Mouse (Mus musculus) forebrain, embryonic 13.5 days (tissue): ENCODE measurements at regions not wholly inside any gene's neighbourhood (a gene's known extent, or its start where the extent isn't known, plus 50 kb on each side); places are given as distances from the start of the nearest gene placed in this dataset.

Experiments used
- ATAC-seq: fragments of 200-750 bp; cut with Nextera tagmentation; 2 replicates; pipeline ENCODE4 v1.8.0; 2017
- H3K27ac ChIP-seq: fragments of 300-500 bp; sonication (generic); 2 replicates; pipeline ENCODE4 v1.5.1; 2015; ENCODE audit warnings: inconsistent platforms, mild to moderate bottlenecking, moderate library complexity
- H3K27me3 ChIP-seq: fragments of 300-500 bp; sonication (generic); 2 replicates; pipeline ENCODE4 v1.6.1; 2015; ENCODE audit warnings: mild to moderate bottlenecking, inconsistent platforms
- H3K36me3 ChIP-seq: fragments of 300-500 bp; sonication (generic); 2 replicates; pipeline ENCODE4 v1.6.1; 2015; ENCODE audit warnings: mild to moderate bottlenecking, inconsistent platforms; ENCODE audit not compliant: poor library complexity, severe bottlenecking
- H3K4me1 ChIP-seq: fragments of 300-500 bp; sonication (generic); 2 replicates; pipeline ENCODE4 v1.6.1; 2015; ENCODE audit warnings: inconsistent platforms
- H3K4me2 ChIP-seq: fragments of 300-500 bp; sonication (generic); 2 replicates; pipeline ENCODE4 v1.6.1; 2015; ENCODE audit warnings: inconsistent platforms, mild to moderate bottlenecking, moderate library complexity
- H3K4me3 ChIP-seq: fragments of 300-500 bp; sonication (generic); 2 replicates; pipeline ENCODE4 v1.5.1; 2015; ENCODE audit warnings: mild to moderate bottlenecking, inconsistent platforms
- H3K9ac ChIP-seq: fragments of 300-500 bp; sonication (generic); 2 replicates; pipeline ENCODE4 v1.6.1; 2015; ENCODE audit warnings: mild to moderate bottlenecking, inconsistent platforms
- H3K9me3 ChIP-seq: fragments of 300-500 bp; sonication (generic); replicated peaks from 2 replicates; pipeline ENCODE4 v1.6.1; 2016; ENCODE audit warnings: inconsistent platforms
- WGBS: fragments of 180-500 bp; shearing (Covaris S2); methylation state at CpG from one replicate; pipeline ENCODE4 v1.1.7; 2015; 5-methylcytosine and 5-hydroxymethylcytosine counted together

DNA sequence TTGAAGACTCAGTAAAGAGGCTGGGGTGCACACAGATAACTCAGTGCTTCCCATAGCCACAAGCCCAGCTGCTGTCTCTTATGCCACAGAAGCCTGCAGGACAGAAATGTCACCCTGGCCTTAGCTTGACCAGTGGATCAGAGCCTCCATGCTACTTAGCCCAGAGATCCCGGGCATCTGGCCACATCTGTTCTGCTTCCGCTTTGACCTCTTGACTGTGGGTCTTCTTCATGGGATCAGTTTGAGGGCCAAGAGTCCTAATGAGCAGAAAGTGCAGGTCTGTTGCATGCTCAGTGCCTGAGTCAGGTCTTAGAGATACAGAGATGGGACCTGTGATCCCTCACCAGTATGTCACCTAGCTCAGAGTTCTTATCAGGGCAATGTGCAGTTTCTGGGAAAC lies 85.5 kb upstream of the Twist2 start:
- 89% methylated on average over 2 of the region's 2 CpGs for WGBS

DNA sequence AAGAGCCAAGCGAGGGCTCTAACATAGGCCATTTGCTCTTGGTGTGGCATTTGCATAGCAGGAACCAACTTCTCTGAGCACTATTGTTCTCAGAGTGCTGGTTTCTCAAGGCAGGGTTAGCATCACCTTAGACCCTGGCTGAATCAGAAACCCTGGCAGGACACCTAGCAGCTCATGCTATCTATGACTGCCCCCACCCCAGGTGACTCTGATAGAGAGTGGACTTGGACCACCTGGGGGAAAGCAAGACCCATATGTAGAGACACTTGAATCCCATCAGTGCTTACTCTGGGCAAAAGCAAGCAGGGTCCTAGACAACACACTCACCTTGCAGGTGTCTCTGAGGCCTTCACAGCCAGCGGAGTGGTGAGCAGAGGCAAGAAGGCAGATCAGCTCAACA lies 84.4 kb upstream of the Twist2 start:
- Histone ChIP-seq H3K4me3 (no peak overlapping the region), H3K27ac (no peak overlapping the region), H3K36me3 (no peaks in the 10 kb centered on the region), H3K27me3 (no peaks in the 10 kb centered on the region), H3K9me3 (no peaks in the 10 kb centered on the region), H3K4me1 (no peaks in the 10 kb centered on the region), H3K9ac (no peak overlapping the region), H3K4me2 (no peak overlapping the region)
- no peak for ATAC-seq
- WGBS = 95% methylated on average over 2 of the region's 2 CpGs

More for the DNA sequence above, 85.5 kb upstream of the Twist2 start:
- H3K4me1 ChIP-seq = no peaks in the 10 kb centered on the region
- no peak overlapping the region for H3K4me2 ChIP-seq
- no peaks in the 10 kb centered on the region for H3K36me3 ChIP-seq
- H3K27me3 ChIP-seq = no peaks in the 10 kb centered on the region
- H3K9me3 ChIP-seq = no peaks in the 10 kb centered on the region
- H3K4me3 ChIP-seq = no peak overlapping the region
- no peak for ATAC-seq
- no peak overlapping the region for H3K27ac ChIP-seq
- H3K9ac ChIP-seq = no peak overlapping the region

DNA sequence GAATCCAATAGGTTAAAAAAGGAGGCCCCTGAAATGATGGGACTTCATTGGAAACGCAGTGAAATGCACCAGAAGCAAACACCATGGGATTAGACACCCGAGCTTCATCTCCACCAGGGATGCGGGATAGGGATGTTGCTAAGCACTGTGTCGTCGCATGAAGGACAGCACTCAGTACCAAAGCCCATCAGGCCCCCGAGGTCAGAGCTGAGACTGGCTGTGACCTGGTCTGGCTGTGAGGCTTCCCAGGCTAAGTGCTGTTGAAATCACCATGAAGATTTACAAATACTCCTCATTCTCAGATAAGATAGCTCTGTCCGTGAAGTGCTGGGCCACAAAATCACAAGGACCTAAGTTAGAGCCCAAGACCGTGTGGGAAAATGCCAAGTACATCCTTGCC lies 83.3 kb upstream of the Twist2 start:
- ATAC-seq = no peak
- WGBS = 81% methylated on average over 8 of the region's 8 CpGs
- H3K27me3 ChIP-seq = no peaks in the 10 kb centered on the region
- no peaks in the 10 kb centered on the region for H3K9me3 ChIP-seq
- no peaks in the 10 kb centered on the region for H3K4me1 ChIP-seq
- H3K4me3 ChIP-seq = no peak overlapping the region
- H3K27ac ChIP-seq = no peak overlapping the region
- no peaks in the 10 kb centered on the region for H3K36me3 ChIP-seq
- no peak overlapping the region for H3K4me2 ChIP-seq
- no peak overlapping the region for H3K9ac ChIP-seq

DNA sequence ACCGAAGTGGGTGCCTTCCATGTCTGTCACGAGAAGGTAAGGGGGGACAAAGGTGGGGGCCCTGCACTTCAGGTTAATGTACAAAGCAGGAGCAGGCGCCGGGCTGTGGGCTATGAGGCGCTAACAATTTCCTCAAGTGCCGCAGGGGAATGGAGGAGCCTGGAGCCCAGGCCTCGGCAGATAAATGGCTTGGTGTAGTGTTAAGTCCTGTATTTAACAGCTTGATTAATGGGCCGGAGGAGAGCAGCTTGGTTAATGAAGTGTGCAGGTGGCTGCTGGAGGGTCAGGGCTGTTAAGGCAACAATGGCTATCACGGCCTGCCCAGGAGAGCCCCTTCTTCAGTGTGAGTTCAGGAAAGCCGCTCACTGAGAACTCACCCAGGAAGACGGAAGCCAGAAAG lies 72.0 kb upstream of the Twist2 start:
- H3K4me2 ChIP-seq = no peak overlapping the region

DNA sequence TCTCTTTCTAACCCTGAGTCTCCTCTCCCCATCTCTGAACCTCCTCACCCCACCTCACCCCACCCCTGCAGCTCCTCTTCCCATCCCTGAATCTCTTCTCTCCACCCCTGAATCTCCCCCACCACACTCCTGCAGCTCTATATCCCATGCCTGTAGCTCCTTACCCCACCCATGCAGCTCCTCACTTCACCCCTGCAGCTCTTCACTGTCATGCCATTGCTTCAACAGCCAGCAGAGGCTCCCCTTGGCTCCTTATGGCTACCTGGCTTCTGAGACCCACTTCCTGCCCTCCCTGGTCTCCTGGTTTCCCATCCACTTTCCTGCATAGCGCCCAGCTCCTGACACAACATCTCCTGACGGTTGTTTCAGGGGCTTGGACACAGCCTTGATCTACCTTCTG lies 71.0 kb upstream of the Twist2 start:
- peaks cover 16% of the 10 kb centered on the region for H3K4me1 ChIP-seq
- H3K4me3 ChIP-seq = no peak overlapping the region
- H3K27ac ChIP-seq = no peak overlapping the region
- 92% methylated on average over 2 of the region's 2 CpGs for WGBS
- no peaks in the 10 kb centered on the region for H3K9me3 ChIP-seq
- peaks cover 8% of the 10 kb centered on the region; the same call in 1 of the 2 replicates for H3K27me3 ChIP-seq
- no peaks in the 10 kb centered on the region for H3K36me3 ChIP-seq
- ATAC-seq = no peak
- H3K9ac ChIP-seq = no peak overlapping the region
- H3K4me2 ChIP-seq = no peak overlapping the region

More for the DNA sequence above, 72.0 kb upstream of the Twist2 start:
- no peak overlapping the region for H3K9ac ChIP-seq
- H3K27ac ChIP-seq = no peak overlapping the region
- H3K27me3 ChIP-seq = peaks cover 8% of the 10 kb centered on the region; the same call in 1 of the 2 replicates
- ATAC-seq = no peak
- H3K4me3 ChIP-seq = no peak overlapping the region
- H3K36me3 ChIP-seq = no peaks in the 10 kb centered on the region
- H3K4me1 ChIP-seq = peaks cover 16% of the 10 kb centered on the region
- 62% methylated on average over 11 of the region's 11 CpGs for WGBS
- no peaks in the 10 kb centered on the region for H3K9me3 ChIP-seq

DNA sequence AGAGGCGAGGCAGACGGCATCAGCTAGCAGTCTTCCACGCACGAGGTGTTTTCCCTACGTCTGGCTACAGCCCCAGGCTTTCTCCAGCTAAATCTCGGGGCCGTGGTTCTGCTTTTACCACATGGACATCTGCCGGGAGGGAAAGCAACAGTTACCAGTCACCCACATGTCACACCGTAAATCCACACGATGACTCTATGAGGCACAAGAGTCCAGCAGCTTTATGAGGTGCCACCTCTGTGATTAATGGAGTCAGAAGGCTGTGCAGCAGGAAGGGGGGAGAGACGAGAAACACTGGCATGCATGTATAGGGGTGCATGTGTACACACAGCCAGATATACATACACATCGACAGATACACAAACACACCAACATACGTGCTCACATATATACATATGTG lies 69.6 kb upstream of the Twist2 start:
- 81% methylated on average over 13 of the region's 13 CpGs for WGBS
- H3K36me3 ChIP-seq = no peaks in the 10 kb centered on the region
- peaks cover 16% of the 10 kb centered on the region for H3K4me1 ChIP-seq
- H3K4me3 ChIP-seq = no peak overlapping the region
- H3K9me3 ChIP-seq = no peaks in the 10 kb centered on the region
- no peak overlapping the region for H3K27ac ChIP-seq
- H3K27me3 ChIP-seq = peaks cover 8% of the 10 kb centered on the region; the same call in 1 of the 2 replicates
- ATAC-seq = no peak
- no peak overlapping the region for H3K9ac ChIP-seq
- H3K4me2 ChIP-seq = no peak overlapping the region

DNA sequence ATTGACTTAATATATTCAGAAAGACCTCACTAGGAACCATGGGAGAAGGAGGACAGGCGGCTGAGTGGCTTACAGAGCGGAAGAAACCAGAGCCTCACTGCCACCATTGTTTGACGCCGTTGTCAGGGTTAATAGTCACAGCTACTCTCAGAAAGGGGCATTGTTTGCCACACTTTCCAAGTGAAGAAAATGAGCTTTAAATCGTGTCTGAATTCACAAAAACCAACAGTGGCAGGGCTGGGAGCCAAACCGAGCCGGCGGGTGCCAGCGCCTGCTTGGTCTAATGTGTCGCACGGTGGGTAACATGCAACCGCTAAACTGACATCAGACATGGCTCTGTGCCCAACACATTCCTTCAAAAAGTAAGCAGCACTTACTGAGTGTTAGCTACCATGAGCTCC lies 68.8 kb upstream of the Twist2 start:
- peak; percentile 88 for ATAC-seq

DNA sequence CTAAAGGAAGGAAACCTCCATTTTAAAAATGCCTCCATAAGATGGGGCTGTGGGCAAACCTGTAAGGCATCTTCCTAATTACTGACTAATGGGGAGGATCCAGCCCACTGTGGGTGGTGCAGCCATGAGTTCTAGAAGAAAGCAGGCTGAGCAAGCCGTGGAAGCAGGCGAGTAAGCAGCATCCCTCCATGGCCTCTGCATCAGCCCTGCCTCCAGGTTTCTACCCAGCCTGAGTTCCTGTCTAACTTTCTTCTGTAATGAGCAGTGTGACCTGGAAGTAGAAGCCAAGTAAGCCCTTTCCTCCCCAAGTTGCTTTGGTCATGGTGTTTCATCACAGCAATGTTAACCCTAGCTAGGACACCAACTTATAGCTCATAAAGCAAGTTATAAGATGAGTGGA lies 66.5 kb upstream of the Twist2 start:
- no peak overlapping the region for H3K4me3 ChIP-seq
- ATAC-seq = no peak
- 89% methylated on average over 2 of the region's 2 CpGs for WGBS

More for the DNA sequence above, 68.8 kb upstream of the Twist2 start:
- WGBS = 28% methylated on average over 12 of the region's 12 CpGs
- Histone ChIP-seq H3K36me3 (no peaks in the 10 kb centered on the region), H3K4me3 (no peak overlapping the region), H3K9ac (no peak overlapping the region), H3K9me3 (no peaks in the 10 kb centered on the region), H3K4me1 (peaks cover 16% of the 10 kb centered on the region), H3K27ac (no peak overlapping the region), H3K4me2 (peak overlapping the region; percentile 42), H3K27me3 (peaks cover 8% of the 10 kb centered on the region; the same call in 1 of the 2 replicates)

DNA sequence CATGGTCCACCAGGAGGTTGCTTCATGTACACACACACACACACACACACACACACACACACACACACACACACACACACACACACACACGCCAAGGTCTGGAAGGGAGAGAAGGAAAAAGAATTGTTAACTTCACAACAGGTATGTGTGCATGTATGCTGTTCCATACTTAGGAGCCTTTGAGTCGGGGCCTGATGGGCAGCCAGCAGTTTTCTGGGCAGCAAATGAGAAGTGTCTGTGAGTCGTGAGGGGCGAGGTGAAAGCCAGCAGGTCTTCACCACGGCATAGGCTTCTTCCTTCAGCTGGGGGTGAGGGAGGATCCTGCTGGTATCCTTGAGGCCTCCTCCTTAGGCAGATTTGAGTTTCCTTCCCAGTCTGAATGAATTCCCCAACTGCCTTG lies 65.8 kb upstream of the Twist2 start:
- H3K9ac ChIP-seq = no peak overlapping the region
- ATAC-seq = no peak
- no peaks in the 10 kb centered on the region for H3K36me3 ChIP-seq
- no peak overlapping the region for H3K4me3 ChIP-seq
- WGBS = 79% methylated on average over 4 of the region's 5 CpGs
- H3K4me1 ChIP-seq = peaks cover 16% of the 10 kb centered on the region
- no peaks in the 10 kb centered on the region for H3K9me3 ChIP-seq
- H3K27me3 ChIP-seq = peaks cover 5% of the 10 kb centered on the region; the same call in 1 of the 2 replicates
- no peak overlapping the region for H3K27ac ChIP-seq
- H3K4me2 ChIP-seq = no peak overlapping the region

More for the DNA sequence above, 66.5 kb upstream of the Twist2 start:
- Histone ChIP-seq H3K36me3 (no peaks in the 10 kb centered on the region), H3K4me1 (peaks cover 16% of the 10 kb centered on the region), H3K9ac (no peak overlapping the region), H3K9me3 (no peaks in the 10 kb centered on the region), H3K27ac (no peak overlapping the region), H3K27me3 (peaks cover 7% of the 10 kb centered on the region; the same call in 1 of the 2 replicates), H3K4me2 (no peak overlapping the region)

DNA sequence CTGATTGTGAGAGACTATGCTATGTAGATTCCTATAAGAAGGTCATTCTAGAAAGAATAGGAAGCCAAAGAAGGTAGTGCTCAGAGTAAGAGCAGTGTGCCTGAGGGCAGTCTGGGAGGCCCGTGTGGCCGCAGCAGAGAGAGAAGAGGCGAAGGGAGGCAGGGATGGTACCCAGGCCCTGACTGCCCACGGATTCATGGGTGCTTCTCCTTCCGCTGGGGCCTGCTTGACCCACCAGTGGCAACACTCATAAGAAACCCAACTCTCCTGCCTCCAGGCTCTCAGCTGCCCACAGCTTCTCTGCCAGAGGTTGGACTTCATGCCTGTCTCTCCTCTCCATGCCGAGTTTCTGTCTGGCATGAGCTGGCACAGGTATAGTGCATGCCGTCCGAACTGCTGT lies 60.6 kb upstream of the Twist2 start:
- no peak overlapping the region for H3K4me3 ChIP-seq
- H3K27ac ChIP-seq = no peak overlapping the region
- WGBS = 93% methylated on average over 8 of the region's 8 CpGs
- 0 out of 2 replicates have a peak, but pooled peaks cover 4% of the 10 kb centered on the region for H3K27me3 ChIP-seq
- H3K9ac ChIP-seq = no peak overlapping the region
- ATAC-seq = no peak
- no peaks in the 10 kb centered on the region for H3K9me3 ChIP-seq
- no peak overlapping the region for H3K4me2 ChIP-seq
- H3K36me3 ChIP-seq = no peaks in the 10 kb centered on the region
- no peaks in the 10 kb centered on the region for H3K4me1 ChIP-seq

DNA sequence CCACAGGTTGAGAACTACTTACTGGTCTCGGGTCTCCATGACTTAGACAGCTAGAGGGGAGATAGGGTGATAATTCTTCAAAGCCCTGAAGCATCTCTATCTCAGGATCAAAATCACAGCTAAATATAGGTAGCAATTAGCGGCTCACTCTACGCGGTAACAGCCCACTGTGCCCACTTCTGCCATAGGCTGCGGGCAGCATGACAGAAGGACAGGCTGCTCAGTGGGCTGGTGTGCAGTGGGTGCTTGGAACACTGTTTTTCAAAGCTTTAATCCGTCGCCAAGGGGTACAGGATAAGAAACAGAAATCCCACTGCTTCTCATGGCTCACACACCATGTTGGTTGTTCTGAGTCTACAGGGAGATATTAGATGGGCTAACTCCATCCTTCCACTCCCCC lies 59.2 kb upstream of the Twist2 start:
- H3K9me3 ChIP-seq = no peaks in the 10 kb centered on the region
- ATAC-seq = no peak
- H3K36me3 ChIP-seq = no peaks in the 10 kb centered on the region
- WGBS = 94% methylated on average over 7 of the region's 7 CpGs
- H3K27ac ChIP-seq = no peak overlapping the region
- H3K27me3 ChIP-seq = 0 out of 2 replicates have a peak, but pooled peaks cover 4% of the 10 kb centered on the region
- H3K4me1 ChIP-seq = no peaks in the 10 kb centered on the region
- H3K4me2 ChIP-seq = no peak overlapping the region
- no peak overlapping the region for H3K9ac ChIP-seq
- no peak overlapping the region for H3K4me3 ChIP-seq

DNA sequence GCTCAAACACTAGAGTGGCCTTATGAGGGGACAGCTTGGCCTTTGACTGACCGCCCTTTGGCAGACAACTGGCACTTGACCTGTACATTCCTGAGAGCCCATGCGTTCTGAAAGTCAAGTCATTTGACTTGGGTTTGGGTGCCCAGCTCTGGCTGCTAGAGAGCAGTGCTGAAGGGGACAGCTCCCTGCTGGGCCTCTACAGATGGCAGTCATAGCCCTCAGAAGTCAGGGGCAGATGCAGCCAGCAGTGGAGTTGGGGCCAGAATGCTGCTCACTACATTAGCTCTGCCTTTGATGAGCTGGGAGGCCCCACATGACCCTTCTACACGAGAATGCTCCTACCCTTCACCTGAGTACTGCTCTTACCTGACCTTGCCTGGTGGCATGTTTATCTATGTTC lies 58.3 kb upstream of the Twist2 start:
- Histone ChIP-seq H3K4me1 (peaks cover 5% of the 10 kb centered on the region), H3K9ac (no peak overlapping the region), H3K9me3 (no peaks in the 10 kb centered on the region), H3K4me3 (no peak overlapping the region), H3K27ac (no peak overlapping the region), H3K36me3 (no peaks in the 10 kb centered on the region), H3K27me3 (0 out of 2 replicates have a peak, but pooled peaks cover 4% of the 10 kb centered on the region), H3K4me2 (no peak overlapping the region)
- ATAC-seq = no peak
- 73% methylated on average over 3 of the region's 3 CpGs for WGBS

DNA sequence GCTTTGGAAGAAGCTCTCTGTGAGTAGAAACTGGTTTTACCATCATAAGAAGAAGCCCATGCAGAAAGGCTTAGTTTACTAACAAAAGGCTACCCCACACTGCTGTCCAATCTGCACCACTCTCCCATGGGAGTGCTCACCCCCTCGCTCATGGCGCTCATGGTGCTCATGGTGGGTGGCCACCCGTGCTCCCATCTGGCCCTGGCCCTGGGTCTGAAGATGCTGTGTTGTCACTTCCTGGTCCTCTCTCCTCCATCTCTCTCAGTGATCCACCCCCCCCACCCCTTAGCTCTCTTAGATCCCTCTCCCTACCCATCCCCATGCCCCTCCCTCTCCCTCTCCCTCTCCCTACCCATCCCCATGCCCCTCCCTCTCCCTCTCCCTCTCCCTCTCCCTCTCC lies 57.2 kb upstream of the Twist2 start:
- H3K36me3 ChIP-seq = no peaks in the 10 kb centered on the region
- H3K27ac ChIP-seq = no peak overlapping the region
- no peak for ATAC-seq
- H3K9ac ChIP-seq = no peak overlapping the region
- no peak overlapping the region for H3K4me2 ChIP-seq
- H3K9me3 ChIP-seq = no peaks in the 10 kb centered on the region
- 0 out of 2 replicates have a peak, but pooled peaks cover 4% of the 10 kb centered on the region for H3K27me3 ChIP-seq
- peaks cover 6% of the 10 kb centered on the region for H3K4me1 ChIP-seq
- WGBS = 97% methylated on average over 3 of the region's 3 CpGs
- H3K4me3 ChIP-seq = no peak overlapping the region
